Mouse (Mus musculus) regulatory T cell (primary cell): Measurements from ENCODE around the gene Ergic2.
"Not testable (repeated sequence)": the region's sequence is repeated elsewhere in the genome, so short reads cannot be mapped to it uniquely, and the experiment has no call there.

Experiments
- in situ Hi-C: fragments of 300-600 bp; cut with MboI, MseI; formaldehyde crosslinking; loops from one replicate; pipeline ENCODE4 v1.15.1; 2025; ENCODE audit warnings: high pct_unique_total_duplicates

Ergic2 gene

DNA sequence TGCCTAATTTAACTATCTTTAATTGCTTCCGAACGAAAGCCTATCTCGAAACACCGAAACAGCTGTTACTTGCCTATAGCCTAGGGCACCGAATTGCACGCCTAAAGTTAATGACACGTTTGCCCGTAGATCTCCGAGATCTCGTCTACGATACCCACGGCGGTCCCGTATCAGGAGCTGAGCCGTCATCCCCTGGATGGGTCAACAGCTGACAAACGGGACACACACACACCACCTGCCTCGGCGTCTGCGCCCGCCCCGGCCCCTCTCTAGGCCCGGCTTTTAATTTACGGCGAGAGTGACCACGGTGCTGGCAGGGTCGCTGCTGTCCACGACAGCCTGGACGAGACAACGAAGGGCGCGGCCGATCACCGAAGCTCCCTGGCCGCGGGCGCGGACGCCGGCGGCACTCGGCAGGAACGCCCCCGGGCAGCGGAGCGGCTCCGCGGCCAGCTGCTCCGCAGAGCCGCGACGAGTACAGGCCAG, 740 bp downstream of the Ergic2 start:
- in situ Hi-C loops, result no loop called here

DNA sequence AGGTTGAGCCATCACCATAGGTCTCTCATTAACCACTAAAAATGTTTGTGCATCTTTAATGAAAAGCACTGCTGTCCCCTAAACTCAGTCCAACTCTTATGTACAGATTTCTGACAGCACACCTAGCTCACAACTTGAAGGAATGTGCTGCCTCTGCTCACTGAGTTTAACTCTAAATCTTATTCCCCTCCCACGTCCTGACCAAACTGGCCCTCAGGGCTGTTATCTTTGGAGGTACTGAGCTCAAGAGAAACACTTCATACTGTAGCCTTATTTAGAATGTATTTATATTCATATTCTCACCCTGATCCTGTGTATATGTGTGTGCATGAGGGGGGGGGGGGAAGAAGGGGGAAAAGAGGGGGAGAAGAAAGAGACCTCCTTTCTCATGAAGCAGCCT, 4.7 kb downstream of the Ergic2 start:
- in situ Hi-C loops, result no loop called here

GRCm38 (mm10) chr6:148205134-148205533, 7.0 kb downstream of the Ergic2 start:
- in situ Hi-C loops, result no loop called here

DNA sequence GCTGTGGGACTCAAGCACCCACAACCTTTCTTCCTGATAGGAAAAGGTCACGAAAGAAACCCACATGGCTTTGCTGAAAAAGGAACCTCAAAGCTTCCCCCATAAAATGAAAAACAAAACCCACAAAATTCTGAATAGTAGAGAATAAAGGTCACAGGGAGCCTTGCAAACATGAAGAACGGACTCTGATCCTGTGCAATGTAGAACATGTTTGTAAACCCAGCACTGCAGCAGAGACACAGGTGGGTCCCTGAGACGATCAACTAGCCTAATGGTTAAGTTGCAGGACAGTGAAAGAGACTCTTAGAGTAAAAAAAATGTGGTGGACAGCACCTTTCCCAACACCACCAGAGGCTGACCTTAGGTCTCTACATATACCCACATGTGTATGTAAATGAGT, 12.4 kb downstream of the Ergic2 start:
- in situ Hi-C loops, result no loop called here

- in situ Hi-C loops, result no loop called here
These were observed 13.0 kb downstream of the Ergic2 start for GRCm38 (mm10) chr6:148199177-148199576.

DNA sequence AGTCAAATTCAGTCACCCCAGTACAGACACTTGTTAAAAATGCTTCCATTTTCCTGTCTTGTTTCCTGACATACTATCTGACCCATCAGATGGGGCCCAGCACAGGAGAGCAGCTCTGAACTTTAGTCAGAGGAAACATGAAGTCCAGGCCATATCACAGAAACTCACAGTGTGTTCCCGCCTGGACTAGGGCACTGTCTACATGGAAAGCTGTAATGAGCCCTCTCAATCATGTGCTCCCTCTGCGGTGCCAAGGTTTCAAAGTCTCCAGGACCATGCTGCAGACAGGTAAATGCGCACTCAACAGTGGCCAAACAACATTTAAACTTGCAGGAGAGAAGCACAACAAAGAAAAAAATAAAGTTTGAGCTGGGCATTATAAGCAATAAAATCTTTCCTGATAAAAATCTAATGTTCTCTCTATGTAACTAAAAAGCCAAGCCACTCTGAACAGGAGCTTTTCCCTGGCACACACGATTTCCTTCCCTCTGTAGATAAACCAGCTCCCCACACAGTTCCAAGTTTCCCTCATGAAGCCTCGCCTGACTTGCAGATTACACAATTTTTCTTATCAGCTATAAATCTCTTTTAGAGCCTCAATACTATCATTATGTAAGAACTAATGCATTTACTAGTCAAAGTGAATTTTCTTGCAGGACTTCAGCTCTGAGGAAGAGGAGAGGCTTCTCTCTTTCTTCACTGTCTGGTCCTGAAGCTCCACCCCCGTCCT, 18.0 kb downstream of the Ergic2 start:
- in situ Hi-C loops, result no loop called here

GRCm38 (mm10) chr6:148185694-148186093, 26.5 kb downstream of the Ergic2 start:
- in situ Hi-C loops, result no loop called here

DNA sequence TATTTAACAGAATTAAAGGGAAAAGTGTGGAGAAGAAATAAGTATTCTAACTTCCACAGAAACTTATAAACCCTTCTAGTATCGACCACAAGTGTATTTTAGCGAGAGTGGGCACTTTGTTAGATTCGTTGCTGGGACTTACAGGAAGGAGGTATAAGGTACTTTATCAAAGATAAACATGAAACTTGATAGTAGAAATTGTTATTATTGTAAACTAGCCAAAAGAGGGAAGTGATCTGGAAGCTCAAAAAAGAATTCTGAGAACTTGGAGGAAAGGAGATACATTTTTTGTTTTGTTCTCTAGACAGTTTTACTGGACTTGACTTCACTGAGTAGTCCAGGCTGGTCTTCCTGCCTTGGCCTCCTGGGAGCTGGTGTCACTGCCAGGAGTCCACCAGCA, 39.3 kb downstream of the Ergic2 start:
- in situ Hi-C loops, result no loop called here

- in situ Hi-C loops, result not testable (repeated sequence)
These were observed 59.9 kb downstream of the Ergic2 start for GRCm38 (mm10) chr6:148152305-148152704.

GRCm38 (mm10) chr6:148142421-148142820, 69.8 kb downstream of the Ergic2 start:
- in situ Hi-C loops, result no loop called here

- in situ Hi-C loops, result no loop called here
These were observed 70.3 kb downstream of the Ergic2 start for GRCm38 (mm10) chr6:148141874-148142273.

- in situ Hi-C loops, result no loop called here
These were observed 72.7 kb downstream of the Ergic2 start for GRCm38 (mm10) chr6:148139288-148139995.

DNA sequence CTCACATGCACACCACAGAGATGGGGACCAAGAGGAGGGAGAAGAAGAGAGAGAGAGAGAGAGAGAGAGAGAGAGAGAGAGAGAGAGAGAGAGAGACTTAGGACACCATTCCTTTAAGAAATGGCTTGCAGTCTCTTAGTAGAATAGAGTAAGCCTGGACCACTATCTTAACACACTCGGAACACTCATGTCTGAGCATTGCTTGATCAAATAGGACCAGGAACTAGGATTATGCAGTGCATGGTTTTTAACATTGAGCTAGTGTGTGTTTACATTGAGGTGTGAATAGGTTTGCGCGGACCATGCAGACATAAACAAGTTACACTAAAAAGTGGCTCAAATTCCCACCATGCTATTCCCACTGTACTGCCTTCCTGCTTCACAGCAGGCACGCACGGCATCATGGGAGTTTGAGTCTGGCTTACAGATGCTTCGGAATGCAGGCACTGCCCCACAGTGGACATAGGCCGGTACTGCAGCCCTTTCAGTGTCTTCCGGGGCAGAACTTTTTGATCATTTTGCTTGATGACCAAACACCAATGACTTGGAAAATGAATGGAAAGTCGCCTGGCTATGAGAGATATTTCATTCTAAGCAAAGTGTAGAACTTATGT, 76.3 kb downstream of the Ergic2 start:
- in situ Hi-C loops, result no loop called here

DNA sequence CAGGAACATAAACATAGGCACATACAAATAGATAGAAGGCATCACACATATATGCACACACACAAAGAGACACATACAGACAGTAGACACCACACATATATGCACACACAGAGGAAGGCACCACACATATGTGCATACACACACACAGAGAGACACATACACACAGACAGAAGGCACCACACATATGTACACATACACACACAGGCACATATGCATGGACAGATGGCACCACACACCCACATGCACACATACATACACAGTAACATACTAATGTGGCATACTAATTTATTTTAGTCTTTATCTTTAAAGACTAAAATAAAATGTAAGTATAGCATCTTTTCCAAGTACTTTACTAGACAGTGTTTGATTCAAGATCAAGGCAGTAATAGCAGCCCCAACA, 78.6 kb downstream of the Ergic2 start:
- in situ Hi-C loops, result no loop called here

DNA sequence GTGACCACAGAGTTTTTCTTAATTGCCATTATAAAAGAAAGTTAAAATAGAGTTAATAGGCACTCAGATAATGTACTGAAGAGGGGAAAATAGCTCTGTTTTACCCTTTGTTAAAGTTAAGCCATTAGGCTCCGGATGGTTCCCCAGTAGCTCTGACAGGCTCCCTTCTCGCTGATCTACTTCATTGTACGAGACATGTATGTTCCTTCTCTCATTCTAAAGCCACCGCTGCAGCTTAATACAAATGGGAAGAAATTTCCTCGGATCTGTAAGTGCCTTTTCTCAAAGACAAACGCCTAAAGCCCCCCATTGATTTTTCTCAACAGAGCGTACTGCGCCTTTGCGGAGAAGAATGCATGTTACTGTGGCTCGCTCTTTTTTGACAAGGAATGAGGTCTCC, 79.9 kb downstream of the Ergic2 start:
- in situ Hi-C loops, result no loop called here
